Mouse (Mus musculus) hindbrain, postnatal 0 days (tissue): ENCODE results near the gene Tmem185b. TPM values are rescaled to one million over a fixed set of nuclear protein-coding genes. Genes with fewer than 3 reads are reported as not detected.
A peak's percentile ranks its signal among the peaks of the same experiment; 100 is the strongest.

Experiments
- ATAC-seq: fragments of 200-750 bp; cut with Nextera tagmentation; 2 replicates; pipeline ENCODE4 v1.8.0; 2017; ENCODE audit warnings: mild to moderate bottlenecking, moderate TSS enrichment, moderate library complexity
- DNase-seq: peaks from one replicate; pipeline ENCODE4 v3.0.0-alpha.2; 2015; ENCODE audit warnings: low spot score
- H3K27ac ChIP-seq: fragments of 300-500 bp; sonication (generic); 2 replicates; pipeline ENCODE4 v1.5.1; 2014; ENCODE audit warnings: mild to moderate bottlenecking
- H3K27me3 ChIP-seq: fragments of 300-500 bp; sonication (generic); 2 replicates; pipeline ENCODE4 v1.6.1; 2014; ENCODE audit warnings: low read length, mixed read lengths; ENCODE audit not compliant: insufficient read depth
- H3K36me3 ChIP-seq: fragments of 300-500 bp; sonication (generic); 2 replicates; pipeline ENCODE4 v1.6.1; 2014; ENCODE audit warnings: low read length, mixed read lengths; ENCODE audit not compliant: insufficient read depth
- H3K4me1 ChIP-seq: fragments of 300-500 bp; sonication (generic); 2 replicates; pipeline ENCODE4 v1.6.1; 2014; ENCODE audit warnings: antibody characterized with exemption, low read length, mixed read lengths; ENCODE audit not compliant: insufficient read depth
- H3K4me2 ChIP-seq: fragments of 300-500 bp; sonication (generic); 2 replicates; pipeline ENCODE4 v1.6.1; 2014; ENCODE audit warnings: low read depth, mild to moderate bottlenecking, low read length, moderate library complexity, mixed read lengths
- H3K4me3 ChIP-seq: fragments of 300-500 bp; sonication (generic); 2 replicates; pipeline ENCODE4 v1.5.1; 2014; ENCODE audit warnings: low read length
- H3K9ac ChIP-seq: fragments of 300-500 bp; sonication (generic); replicated peaks from 2 replicates; pipeline ENCODE4 v1.6.1; 2014; ENCODE audit warnings: mild to moderate bottlenecking, low read length, moderate library complexity, mixed read lengths
- H3K9me3 ChIP-seq: fragments of 300-500 bp; sonication (generic); 2 replicates; pipeline ENCODE4 v1.6.1; 2016; ENCODE audit warnings: low read length, mixed read lengths
- CTCF ChIP-seq: IDR thresholded peaks from 2 replicates; pipeline ENCODE4 v1.5.1; 2016; ENCODE audit warnings: antibody characterized with exemption, control low read depth, low read depth
- WGBS: fragments of 180-500 bp; shearing (Covaris S2); extraction: QIAGEN DNeasy Blood & Tissue Kit; methylation state at CpG from one replicate; pipeline ENCODE4 v1.1.7; 2014; 5-methylcytosine and 5-hydroxymethylcytosine counted together
- polyA plus RNA-seq: library from polyadenylated mRNA; unstranded; fragments of >200 nt; fragmentation: Nextera tagmentation; extraction: Ambion mirVana; gene quantifications from 2 replicates; pipeline ENCODE4 v1.2.1, GENCODE M21; 2015
- total RNA-seq: library from RNA; depleted of rRNA; stranded (reverse); fragments of >200 nt; gene quantifications from 2 replicates; pipeline ENCODE4 v1.2.3, GENCODE M21; 2014

The Tmem185b gene
- total and polyA plus RNA-seq, 2 experiments from 2014 or later = 10.3 to 24.2 TPM

- Histone ChIP-seq H3K4me3 (no peak overlapping the region), H3K36me3 (no peaks in the 10 kb centered on the region), H3K4me1 (no peaks in the 10 kb centered on the region), H3K27me3 (no peaks in the 10 kb centered on the region), H3K9ac (no peak overlapping the region), H3K9me3 (no peaks in the 10 kb centered on the region), H3K27ac (no peak overlapping the region), H3K4me2 (no peak overlapping the region)
- 59% methylated on average over 3 of the region's 3 CpGs for WGBS
- ATAC-seq = peak; percentile 73
- peak; percentile 70 for DNase-seq
- peak; percentile 84 for TF ChIP-seq CTCF
Observed at GRCm38 (mm10) chr1:119484457-119484856, 41.5 kb upstream of the Tmem185b start.

GRCm38 (mm10) chr1:119485825-119486224 lies 40.1 kb upstream of the Tmem185b start:
- H3K4me2 ChIP-seq = no peak overlapping the region
- no peak overlapping the region for H3K27ac ChIP-seq
- 43% methylated on average over 2 of the region's 2 CpGs for WGBS
- DNase-seq = no peak
- no peak for ATAC-seq
- H3K36me3 ChIP-seq = no peaks in the 10 kb centered on the region
- H3K27me3 ChIP-seq = no peaks in the 10 kb centered on the region
- H3K4me1 ChIP-seq = no peaks in the 10 kb centered on the region
- no peaks in the 10 kb centered on the region for H3K9me3 ChIP-seq
- H3K9ac ChIP-seq = no peak overlapping the region
- no peak for TF ChIP-seq CTCF
- no peak overlapping the region for H3K4me3 ChIP-seq

- 52% methylated on average over 10 of the region's 10 CpGs for WGBS
- no peak overlapping the region for H3K4me2 ChIP-seq
- DNase-seq (no peak), ATAC-seq (no peak)
- 0 out of 2 replicates have a peak, but pooled peaks cover 4% of the 10 kb centered on the region for H3K4me1 ChIP-seq
- TF ChIP-seq CTCF = no peak
- H3K9ac ChIP-seq = no peak overlapping the region
- H3K9me3 ChIP-seq = no peaks in the 10 kb centered on the region
- H3K27me3 ChIP-seq = no peaks in the 10 kb centered on the region
- no peaks in the 10 kb centered on the region for H3K36me3 ChIP-seq
- no peak overlapping the region for H3K27ac ChIP-seq
- no peak overlapping the region for H3K4me3 ChIP-seq
Observed at GRCm38 (mm10) chr1:119487917-119488590, 37.9 kb upstream of the Tmem185b start.

GRCm38 (mm10) chr1:119490765-119491164 lies 35.2 kb upstream of the Tmem185b start:
- H3K9ac ChIP-seq = no peak overlapping the region
- H3K27me3 ChIP-seq = no peaks in the 10 kb centered on the region
- H3K4me1 ChIP-seq = peaks cover 12% of the 10 kb centered on the region; the same call in 1 of the 2 replicates
- no peaks in the 10 kb centered on the region for H3K36me3 ChIP-seq
- H3K9me3 ChIP-seq = no peaks in the 10 kb centered on the region
- no peak for DNase-seq
- WGBS = 83% methylated on average over 7 of the region's 7 CpGs
- no peak overlapping the region for H3K27ac ChIP-seq
- TF ChIP-seq CTCF = no peak
- no peak for ATAC-seq
- no peak overlapping the region for H3K4me2 ChIP-seq
- no peak overlapping the region for H3K4me3 ChIP-seq

- peak; percentile 41; the same call in 1 of the 2 replicates for ATAC-seq
- WGBS = 55% methylated on average over 11 of the region's 11 CpGs
- TF ChIP-seq CTCF = no peak
- DNase-seq = no peak
- H3K4me3 ChIP-seq = no peak overlapping the region
- peak overlapping the region; percentile 32; the same call in 1 of the 2 replicates for H3K27ac ChIP-seq
- no peaks in the 10 kb centered on the region for H3K36me3 ChIP-seq
- H3K27me3 ChIP-seq = no peaks in the 10 kb centered on the region
- peaks cover 12% of the 10 kb centered on the region; the same call in 1 of the 2 replicates for H3K4me1 ChIP-seq
- H3K9ac ChIP-seq = no peak overlapping the region
- H3K9me3 ChIP-seq = no peaks in the 10 kb centered on the region
- no peak overlapping the region for H3K4me2 ChIP-seq
Observed at GRCm38 (mm10) chr1:119492097-119492496, 33.9 kb upstream of the Tmem185b start.

GRCm38 (mm10) chr1:119492505-119492904 lies 33.5 kb upstream of the Tmem185b start:
- Histone ChIP-seq H3K36me3 (no peaks in the 10 kb centered on the region), H3K27me3 (no peaks in the 10 kb centered on the region), H3K4me1 (peaks cover 12% of the 10 kb centered on the region; the same call in 1 of the 2 replicates), H3K4me3 (no peak overlapping the region), H3K9ac (no peak overlapping the region), H3K4me2 (no peak overlapping the region), H3K9me3 (no peaks in the 10 kb centered on the region), H3K27ac (peak overlapping the region; percentile 32; the same call in 1 of the 2 replicates)
- TF ChIP-seq CTCF = no peak
- 81% methylated on average over 1 of the region's 1 CpGs for WGBS
- DNase-seq (no peak), ATAC-seq (no peak)
